Mouse (Mus musculus): ENCODE measurements around the gene Khdrbs2. TPM values are rescaled to one million over a fixed set of nuclear protein-coding genes. Genes with fewer than 3 reads are reported as not detected.

Khdrbs2 gene
- polyA plus RNA-seq, 1 experiment from 2014 or later, result 11.6 TPM

DNA sequence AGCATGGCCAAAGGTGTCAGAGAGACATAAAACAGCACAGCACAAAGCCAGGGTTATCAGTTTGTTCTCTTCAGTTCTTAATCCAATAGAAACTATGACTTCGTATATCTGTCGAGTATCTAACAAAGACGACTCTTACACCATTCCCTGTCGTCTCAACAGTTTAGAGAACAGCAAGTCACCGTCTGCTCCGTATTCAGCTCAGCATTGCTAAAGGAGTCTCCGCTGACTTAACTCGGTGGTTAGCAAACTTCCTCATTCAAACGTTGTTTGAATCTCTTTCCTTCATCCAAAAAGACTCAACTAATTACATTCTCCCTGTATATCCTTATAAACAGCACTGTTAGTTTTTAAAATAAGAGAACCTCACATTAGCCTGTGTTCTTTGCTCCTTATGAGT lies 521.3 kb downstream of the Khdrbs2 start:
- no peak overlapping the region for H3K9ac ChIP-seq (ENCODE audit: low read length)
- DNase-seq (ENCODE audit: low spot score, missing footprints) (no peak), ATAC-seq (ENCODE audit: low FRiP score) (no peak)
- no peaks in the 10 kb centered on the region for H3K9me3 ChIP-seq (ENCODE audit: control insufficient read depth, low read length)
- no peak overlapping the region for H3K27ac ChIP-seq (ENCODE audit: low read depth, low read length)
- H3K4me2 ChIP-seq, result no peak overlapping the region
- no peaks in the 10 kb centered on the region for H3K4me1 ChIP-seq (ENCODE audit: control insufficient read depth, insufficient read depth, low read length)
- 86% methylated on average over 9 of the region's 9 CpGs for WGBS
- no peaks in the 10 kb centered on the region for H3K36me3 ChIP-seq (ENCODE audit: control insufficient read depth, insufficient read depth, low read length)
- H3K27me3 ChIP-seq (ENCODE audit: control insufficient read depth, insufficient read depth, low read length), result no peaks in the 10 kb centered on the region
- H3K4me3 ChIP-seq (ENCODE audit: low read depth, low read length), result no peak overlapping the region

GRCm38 (mm10) chr1:32700132-32700531 lies 527.6 kb downstream of the Khdrbs2 start:
- ATAC-seq (ENCODE audit: low FRiP score) (no peak), DNase-seq (ENCODE audit: low spot score, missing footprints) (no peak)
- WGBS, result 93% methylated on average over 4 of the region's 4 CpGs
- no peak overlapping the region for H3K4me3 ChIP-seq (ENCODE audit: low read depth, low read length)
- H3K4me2 ChIP-seq, result no peak overlapping the region
- no peak overlapping the region for H3K27ac ChIP-seq (ENCODE audit: low read depth, low read length)
- H3K9ac ChIP-seq (ENCODE audit: low read length), result no peak overlapping the region
- no peaks in the 10 kb centered on the region for H3K4me1 ChIP-seq (ENCODE audit: control insufficient read depth, insufficient read depth, low read length)
- H3K36me3 ChIP-seq (ENCODE audit: control insufficient read depth, insufficient read depth, low read length), result no peaks in the 10 kb centered on the region
- no peaks in the 10 kb centered on the region for H3K27me3 ChIP-seq (ENCODE audit: control insufficient read depth, insufficient read depth, low read length)
- no peaks in the 10 kb centered on the region; the same call in 1 of the 2 replicates for H3K9me3 ChIP-seq (ENCODE audit: control insufficient read depth, low read length)

DNA sequence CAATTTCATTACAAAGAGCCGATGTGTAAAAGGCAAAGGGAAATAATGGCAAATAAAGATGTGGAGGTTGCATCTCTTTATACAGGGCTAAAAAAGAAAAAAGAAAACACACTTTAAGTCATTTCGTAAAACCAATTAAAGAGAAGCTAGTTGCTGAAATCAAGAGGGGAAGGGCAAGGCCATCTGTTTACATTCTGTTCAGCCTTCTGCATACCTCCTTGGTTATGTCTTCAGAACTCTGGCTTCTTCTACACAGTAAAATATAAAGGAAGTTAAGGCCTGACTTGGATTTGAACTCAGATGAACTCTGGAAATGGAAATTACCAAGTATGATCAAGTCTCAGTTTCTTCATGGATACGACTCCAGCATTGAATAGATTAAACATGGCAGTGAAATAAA lies 528.8 kb downstream of the Khdrbs2 start:
- WGBS, result 93% methylated on average over 3 of the region's 3 CpGs
- H3K9me3 ChIP-seq (ENCODE audit: control insufficient read depth, low read length), result no peaks in the 10 kb centered on the region; the same call in 1 of the 2 replicates
- H3K4me3 ChIP-seq (ENCODE audit: low read depth, low read length), result no peak overlapping the region
- no peaks in the 10 kb centered on the region for H3K27me3 ChIP-seq (ENCODE audit: control insufficient read depth, insufficient read depth, low read length)
- H3K4me2 ChIP-seq, result no peak overlapping the region
- H3K9ac ChIP-seq (ENCODE audit: low read length), result no peak overlapping the region
- DNase-seq (ENCODE audit: low spot score, missing footprints), result no peak
- H3K27ac ChIP-seq (ENCODE audit: low read depth, low read length), result no peak overlapping the region
- ATAC-seq (ENCODE audit: low FRiP score), result no peak
- H3K4me1 ChIP-seq (ENCODE audit: control insufficient read depth, insufficient read depth, low read length), result no peaks in the 10 kb centered on the region
- H3K36me3 ChIP-seq (ENCODE audit: control insufficient read depth, insufficient read depth, low read length), result no peaks in the 10 kb centered on the region

Data from midbrain, embryonic 11.5 days (tissue).